Mouse (Mus musculus): ENCODE measurements at regions not wholly inside any gene's neighbourhood (a gene's known extent, or its start where the extent isn't known, plus 50 kb on each side); places are given as distances from the start of the nearest gene placed in this dataset.

- Histone ChIP-seq H3K27me3 (no peaks in the 10 kb centered on the region), H3K4me3 (no peak overlapping the region), H3K4me2 (no peak overlapping the region), H3K4me1 (no peaks in the 10 kb centered on the region), H3K36me3 (no peaks in the 10 kb centered on the region), H3K9me3 (no peaks in the 10 kb centered on the region), H3K9ac (no peak overlapping the region), H3K27ac (no peak overlapping the region)
- no peak for ATAC-seq (ENCODE audit: insufficient number of reproducible peaks, low FRiP score, low TSS enrichment, low read depth)
- WGBS: 59% methylated on average over 2 of the region's 2 CpGs
These were observed 314.0 kb upstream of the Cdyl start for GRCm38 (mm10) chr13:35345507-35346129.

GRCm38 (mm10) chr13:35348283-35348682, 311.4 kb upstream of the Cdyl start:
- Histone ChIP-seq H3K4me3 (no peak overlapping the region), H3K36me3 (no peaks in the 10 kb centered on the region), H3K9ac (no peak overlapping the region), H3K27ac (no peak overlapping the region), H3K4me2 (no peak overlapping the region), H3K4me1 (no peaks in the 10 kb centered on the region), H3K27me3 (no peaks in the 10 kb centered on the region), H3K9me3 (no peaks in the 10 kb centered on the region)
- 70% methylated on average over 3 of the region's 3 CpGs for WGBS
- ATAC-seq (ENCODE audit: insufficient number of reproducible peaks, low FRiP score, low TSS enrichment, low read depth): no peak

- Histone ChIP-seq H3K27me3 (no peaks in the 10 kb centered on the region), H3K9me3 (no peaks in the 10 kb centered on the region), H3K9ac (no peak overlapping the region), H3K27ac (no peak overlapping the region), H3K4me3 (no peak overlapping the region), H3K36me3 (no peaks in the 10 kb centered on the region), H3K4me1 (no peaks in the 10 kb centered on the region), H3K4me2 (no peak overlapping the region)
- WGBS: 81% methylated on average over 3 of the region's 3 CpGs
- ATAC-seq (ENCODE audit: insufficient number of reproducible peaks, low FRiP score, low TSS enrichment, low read depth): no peak
These were observed 300.3 kb upstream of the Cdyl start for GRCm38 (mm10) chr13:35359345-35359744.

GRCm38 (mm10) chr13:35377487-35377886, 282.1 kb upstream of the Cdyl start:
- WGBS: 85% methylated on average over 2 of the region's 2 CpGs
- H3K27ac ChIP-seq: no peak overlapping the region
- H3K9ac ChIP-seq: no peak overlapping the region
- H3K27me3 ChIP-seq: no peaks in the 10 kb centered on the region
- no peak overlapping the region for H3K4me2 ChIP-seq
- no peak for ATAC-seq (ENCODE audit: insufficient number of reproducible peaks, low FRiP score, low TSS enrichment, low read depth)
- no peaks in the 10 kb centered on the region for H3K36me3 ChIP-seq
- H3K9me3 ChIP-seq: no peaks in the 10 kb centered on the region
- H3K4me1 ChIP-seq: no peaks in the 10 kb centered on the region
- H3K4me3 ChIP-seq: no peak overlapping the region

GRCm38 (mm10) chr13:35379500-35379899, 280.1 kb upstream of the Cdyl start:
- no peaks in the 10 kb centered on the region for H3K27me3 ChIP-seq
- H3K36me3 ChIP-seq: no peaks in the 10 kb centered on the region
- H3K4me2 ChIP-seq: no peak overlapping the region
- no peak overlapping the region for H3K4me3 ChIP-seq
- no peak overlapping the region for H3K27ac ChIP-seq
- peaks cover 11% of the 10 kb centered on the region for H3K4me1 ChIP-seq
- H3K9me3 ChIP-seq: no peaks in the 10 kb centered on the region
- WGBS: 93% methylated on average over 2 of the region's 2 CpGs
- no peak overlapping the region for H3K9ac ChIP-seq
- no peak for ATAC-seq (ENCODE audit: insufficient number of reproducible peaks, low FRiP score, low TSS enrichment, low read depth)

- ATAC-seq (ENCODE audit: insufficient number of reproducible peaks, low FRiP score, low TSS enrichment, low read depth): no peak
- WGBS: 45% methylated on average over 3 of the region's 3 CpGs
- H3K9ac ChIP-seq: no peak overlapping the region
- H3K36me3 ChIP-seq: no peaks in the 10 kb centered on the region
- no peak overlapping the region for H3K27ac ChIP-seq
- no peak overlapping the region for H3K4me3 ChIP-seq
- H3K4me2 ChIP-seq: no peak overlapping the region
- H3K9me3 ChIP-seq: no peaks in the 10 kb centered on the region
- H3K27me3 ChIP-seq: no peaks in the 10 kb centered on the region
- peaks cover 11% of the 10 kb centered on the region for H3K4me1 ChIP-seq
These were observed 279.2 kb upstream of the Cdyl start for GRCm38 (mm10) chr13:35380224-35381009.

- Histone ChIP-seq H3K9me3 (no peaks in the 10 kb centered on the region), H3K27me3 (no peaks in the 10 kb centered on the region), H3K27ac (no peak overlapping the region), H3K4me2 (no peak overlapping the region), H3K36me3 (no peaks in the 10 kb centered on the region), H3K4me1 (peaks cover 11% of the 10 kb centered on the region), H3K9ac (no peak overlapping the region), H3K4me3 (no peak overlapping the region)
- WGBS: 78% methylated on average over 2 of the region's 2 CpGs
- no peak for ATAC-seq (ENCODE audit: insufficient number of reproducible peaks, low FRiP score, low TSS enrichment, low read depth)
These were observed 278.0 kb upstream of the Cdyl start for GRCm38 (mm10) chr13:35381641-35382040.

- peak overlapping the region; percentile 55; the same call in 1 of the 2 replicates for H3K27ac ChIP-seq
- H3K9me3 ChIP-seq: no peaks in the 10 kb centered on the region
- peaks cover 11% of the 10 kb centered on the region for H3K4me1 ChIP-seq
- no peak overlapping the region for H3K4me3 ChIP-seq
- H3K9ac ChIP-seq: no peak overlapping the region
- H3K27me3 ChIP-seq: no peaks in the 10 kb centered on the region
- H3K4me2 ChIP-seq: no peak overlapping the region
- no peaks in the 10 kb centered on the region for H3K36me3 ChIP-seq
- 38% methylated on average over 12 of the region's 12 CpGs for WGBS
- no peak for ATAC-seq (ENCODE audit: insufficient number of reproducible peaks, low FRiP score, low TSS enrichment, low read depth)
These were observed 276.5 kb upstream of the Cdyl start for GRCm38 (mm10) chr13:35383000-35383623.

- H3K27ac ChIP-seq: peak overlapping the region; percentile 55
- H3K9ac ChIP-seq: no peak overlapping the region
- no peaks in the 10 kb centered on the region for H3K27me3 ChIP-seq
- 0 out of 2 replicates have a peak overlapping the region, but pooled peaks have one; percentile 6 for H3K4me2 ChIP-seq
- H3K4me1 ChIP-seq: peaks cover 11% of the 10 kb centered on the region
- 27% methylated on average over 8 of the region's 8 CpGs for WGBS
- peak; percentile 72; the same call in 1 of the 2 replicates for ATAC-seq (ENCODE audit: insufficient number of reproducible peaks, low FRiP score, low TSS enrichment, low read depth)
- no peaks in the 10 kb centered on the region for H3K36me3 ChIP-seq
- H3K9me3 ChIP-seq: no peaks in the 10 kb centered on the region
- H3K4me3 ChIP-seq: no peak overlapping the region
These were observed 276.0 kb upstream of the Cdyl start for GRCm38 (mm10) chr13:35383624-35384018.

GRCm38 (mm10) chr13:35388380-35388779, 271.3 kb upstream of the Cdyl start:
- no peak for ATAC-seq (ENCODE audit: insufficient number of reproducible peaks, low FRiP score, low TSS enrichment, low read depth)
- H3K27ac ChIP-seq: no peak overlapping the region
- no peaks in the 10 kb centered on the region for H3K9me3 ChIP-seq
- 41% methylated on average over 1 of the region's 1 CpGs for WGBS
- H3K4me3 ChIP-seq: no peak overlapping the region
- peaks cover 19% of the 10 kb centered on the region for H3K4me1 ChIP-seq
- H3K27me3 ChIP-seq: no peaks in the 10 kb centered on the region
- H3K4me2 ChIP-seq: no peak overlapping the region
- H3K36me3 ChIP-seq: no peaks in the 10 kb centered on the region
- no peak overlapping the region for H3K9ac ChIP-seq

GRCm38 (mm10) chr13:35389781-35390525, 269.7 kb upstream of the Cdyl start:
- Histone ChIP-seq H3K4me3 (no peak overlapping the region), H3K27ac (peak overlapping the region; percentile 34), H3K36me3 (no peaks in the 10 kb centered on the region), H3K27me3 (no peaks in the 10 kb centered on the region), H3K9me3 (no peaks in the 10 kb centered on the region), H3K9ac (no peak overlapping the region), H3K4me1 (peaks cover 12% of the 10 kb centered on the region), H3K4me2 (no peak overlapping the region)
- ATAC-seq (ENCODE audit: insufficient number of reproducible peaks, low FRiP score, low TSS enrichment, low read depth): peak; percentile 56; the same call in 1 of the 2 replicates
- 54% methylated on average over 6 of the region's 6 CpGs for WGBS

All from limb, embryonic 15.5 days (tissue).